Mouse (Mus musculus) testis, postnatal 10 days (tissue): ENCODE results near the gene Psen1.

Experiments
- DNase-seq: peaks from one replicate; pipeline ENCODE4 v3.0.0; 2021; ENCODE audit warnings: low spot score

Psen1 gene

DNA sequence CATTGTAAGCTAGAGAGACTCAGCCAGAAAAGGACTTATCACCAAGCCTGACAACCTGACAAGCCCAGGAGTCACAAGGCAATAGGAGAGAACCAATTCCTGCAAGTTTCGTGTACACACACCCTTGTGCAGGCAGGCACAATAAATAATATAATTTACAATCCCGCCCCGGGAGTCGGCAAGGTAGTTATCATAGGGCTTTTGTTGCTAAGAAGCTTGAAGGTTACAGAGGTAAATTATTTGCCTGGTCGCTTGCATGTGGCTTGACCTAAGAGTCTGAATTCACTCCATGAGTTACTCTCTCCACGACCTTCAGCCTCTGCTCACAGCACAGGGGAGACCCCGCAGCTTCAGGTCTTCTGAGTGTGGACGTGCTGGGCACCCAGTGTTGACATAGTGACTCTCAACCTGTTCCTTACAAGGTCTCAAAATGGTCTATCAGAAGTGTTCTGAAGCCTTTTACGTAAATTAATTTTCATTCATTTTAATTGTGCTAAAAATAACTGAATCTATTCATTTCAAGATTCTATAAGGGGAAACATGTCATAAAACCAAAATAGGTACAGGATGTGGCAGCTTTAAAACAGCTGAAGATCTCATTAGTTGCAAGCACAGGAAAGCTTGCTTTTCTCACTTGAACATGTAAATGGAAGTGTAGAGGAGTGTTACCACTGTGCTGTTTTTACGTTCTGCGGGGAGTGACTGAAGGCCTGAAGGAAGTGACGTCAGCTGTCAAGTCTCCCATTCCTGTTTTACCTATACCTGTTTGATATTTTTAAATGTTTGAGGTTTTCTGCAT is 38.8 kb downstream of the Psen1 start:
- no peak for DNase-seq

GRCm38 (mm10) chr12:83732225-83732624 is 44.3 kb downstream of the Psen1 start:
- no peak for DNase-seq

DNA sequence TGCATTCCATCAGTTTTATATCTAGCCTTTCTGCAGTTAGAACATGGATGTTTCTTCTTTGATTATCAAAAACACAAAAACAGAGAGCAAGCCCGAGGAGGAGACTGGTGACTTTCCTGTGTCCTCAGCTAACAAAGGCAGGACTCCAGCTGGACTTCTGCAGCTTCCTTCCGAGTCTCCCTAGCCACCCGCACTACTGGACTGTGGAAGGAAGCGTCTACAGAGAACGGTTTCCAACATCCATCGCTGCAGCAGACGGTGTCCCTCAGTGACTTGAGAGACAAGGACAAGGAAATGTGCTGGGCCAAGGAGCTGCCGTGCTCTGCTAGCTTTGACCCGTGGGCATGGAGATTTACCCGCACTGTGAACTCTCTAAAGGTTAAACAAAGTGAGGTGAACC is 46.1 kb downstream of the Psen1 start:
- DNase-seq: no peak

DNA sequence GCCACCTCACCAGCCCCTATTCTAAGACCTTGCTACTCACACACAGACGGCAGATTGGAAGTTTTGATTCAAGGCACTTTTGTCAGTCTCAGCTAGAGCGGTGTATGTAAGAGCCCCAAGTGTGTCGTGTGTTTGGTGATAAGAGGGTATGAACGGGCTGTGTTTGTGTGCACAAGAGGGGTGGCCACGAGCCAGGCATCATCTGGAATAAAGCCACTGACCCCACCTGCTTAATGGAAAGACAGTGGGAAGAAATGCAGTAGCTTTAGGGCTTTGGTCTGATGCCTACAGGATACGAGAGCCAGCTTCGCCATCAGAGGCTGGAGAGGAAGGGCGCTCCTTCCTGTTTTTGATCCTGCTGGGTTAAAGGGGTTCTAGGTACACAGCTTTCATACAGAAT is 48.3 kb downstream of the Psen1 start:
- DNase-seq: no peak

- DNase-seq: no peak
Measured at GRCm38 (mm10) chr12:83738651-83739050, 50.7 kb downstream of the Psen1 start.

GRCm38 (mm10) chr12:83741722-83742121 is 53.8 kb downstream of the Psen1 start:
- no peak for DNase-seq

GRCm38 (mm10) chr12:83742834-83743233 is 54.9 kb downstream of the Psen1 start:
- no peak for DNase-seq

DNA sequence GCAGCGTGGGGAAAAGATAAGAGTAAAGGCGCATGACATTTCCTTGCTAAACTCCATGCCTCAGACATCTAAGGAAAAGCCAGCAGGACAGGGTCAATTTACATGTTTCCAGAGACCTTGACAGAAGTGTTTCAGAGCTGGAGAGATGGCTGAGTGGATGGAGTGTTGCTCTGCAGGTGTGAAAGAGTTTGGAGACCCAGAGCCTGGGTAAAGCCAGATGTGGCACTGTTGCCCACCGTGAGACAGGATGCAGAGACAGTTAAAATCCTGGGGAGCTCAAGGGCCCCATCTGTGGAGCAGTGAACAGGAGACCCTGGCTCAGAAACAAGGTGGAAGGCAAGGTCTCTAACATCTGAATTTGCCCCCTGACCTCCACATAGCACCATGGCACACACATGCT is 55.8 kb downstream of the Psen1 start:
- DNase-seq: no peak

- no peak for DNase-seq
Measured at GRCm38 (mm10) chr12:83749186-83749585, 61.2 kb downstream of the Psen1 start.

GRCm38 (mm10) chr12:83752495-83752894 is 64.5 kb downstream of the Psen1 start:
- DNase-seq: peak; percentile 69

DNA sequence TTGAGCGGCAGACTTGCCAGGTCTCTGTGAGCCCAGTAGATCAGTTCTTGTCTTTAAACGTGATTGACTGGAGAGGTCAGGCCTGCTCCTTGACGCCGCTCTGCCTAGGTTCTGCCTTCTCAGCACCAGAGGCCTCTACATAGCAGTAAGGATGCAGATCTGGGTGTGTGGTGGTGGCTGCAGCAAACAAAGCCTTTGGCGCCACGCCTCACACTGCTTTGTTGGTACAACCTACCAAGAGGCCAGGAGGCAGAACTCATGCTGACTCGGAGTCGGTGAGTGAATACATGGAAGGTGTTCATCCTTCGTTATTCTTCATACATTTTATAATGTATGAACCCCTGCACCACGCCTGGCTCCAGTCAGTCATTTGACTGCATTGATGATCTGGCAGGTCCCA is 70.8 kb downstream of the Psen1 start:
- no peak for DNase-seq

DNA sequence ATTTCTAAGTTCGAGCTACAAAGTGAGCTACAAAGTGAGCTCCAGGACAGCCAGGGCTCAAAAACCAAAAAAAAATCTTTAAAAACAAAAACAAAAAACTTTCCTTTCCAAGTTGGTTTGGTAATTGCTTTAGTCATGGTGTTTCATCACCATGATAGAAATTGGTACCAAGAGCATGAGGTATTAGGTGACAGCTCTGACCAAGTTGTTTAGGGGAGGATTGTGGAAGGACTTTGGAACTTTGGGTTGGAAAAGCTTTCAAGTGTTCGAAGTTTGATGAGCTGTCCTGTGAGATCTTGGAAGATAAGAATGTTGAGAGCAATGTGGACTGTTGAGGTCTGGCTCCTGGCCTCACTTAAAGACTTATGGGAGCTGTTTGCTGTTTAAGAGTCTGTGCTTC is 72.2 kb downstream of the Psen1 start:
- no peak for DNase-seq

DNA sequence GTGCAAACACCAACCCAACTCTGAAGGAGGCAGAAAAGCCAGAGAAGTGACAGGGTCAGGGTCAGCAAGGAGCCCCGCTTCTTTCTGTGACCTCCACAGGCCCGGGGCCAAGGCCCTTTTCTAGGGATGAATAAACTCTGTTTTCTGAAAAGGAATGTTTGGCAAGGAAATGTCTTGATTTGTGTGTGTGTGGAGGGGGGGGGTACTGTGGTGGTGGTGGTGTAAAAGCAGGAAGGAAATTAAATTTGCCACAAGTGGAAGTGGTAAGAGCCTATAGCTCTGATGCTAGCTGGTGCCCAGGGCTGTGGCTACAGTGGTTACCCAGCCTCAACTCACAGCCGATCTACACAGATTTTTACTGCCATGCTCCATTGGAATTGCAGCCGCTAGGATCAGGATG is 74.8 kb downstream of the Psen1 start:
- no peak for DNase-seq

- peak; percentile 74 for DNase-seq
Measured at GRCm38 (mm10) chr12:83763311-83764043, 75.5 kb downstream of the Psen1 start, which contains the start of gene Papln. Gene Papln, plus strand, starts transcription at chr12:83763634.

- peak; percentile 46 for DNase-seq
Measured at GRCm38 (mm10) chr12:83764044-83764365, 76.1 kb downstream of the Psen1 start.

- no peak for DNase-seq
Measured at GRCm38 (mm10) chr12:83764519-83764918, 76.6 kb downstream of the Psen1 start.

- DNase-seq: no peak
Measured at GRCm38 (mm10) chr12:83765965-83766603, 78.1 kb downstream of the Psen1 start.

DNA sequence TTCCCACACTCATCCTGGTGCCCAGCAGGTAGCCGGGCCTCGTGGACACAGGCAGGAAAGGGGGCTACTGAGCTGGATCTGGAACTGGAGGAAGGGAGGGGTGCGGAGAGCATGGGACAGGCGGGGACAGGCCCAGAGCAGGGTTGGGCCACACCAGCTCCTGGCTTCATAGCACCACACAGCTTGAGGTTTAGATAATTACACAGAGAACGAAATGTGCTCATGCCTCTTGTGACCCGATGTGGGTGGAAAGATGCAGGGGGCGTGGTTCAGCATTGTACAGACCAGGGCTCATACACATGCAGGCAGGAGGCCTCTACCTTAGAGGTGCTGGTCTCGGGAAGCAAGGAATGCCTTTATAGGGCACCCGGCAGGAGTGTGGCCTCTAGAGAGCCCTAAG is 79.9 kb downstream of the Psen1 start:
- DNase-seq: no peak

- DNase-seq: no peak
Measured at GRCm38 (mm10) chr12:83768235-83768899, 80.4 kb downstream of the Psen1 start.

DNA sequence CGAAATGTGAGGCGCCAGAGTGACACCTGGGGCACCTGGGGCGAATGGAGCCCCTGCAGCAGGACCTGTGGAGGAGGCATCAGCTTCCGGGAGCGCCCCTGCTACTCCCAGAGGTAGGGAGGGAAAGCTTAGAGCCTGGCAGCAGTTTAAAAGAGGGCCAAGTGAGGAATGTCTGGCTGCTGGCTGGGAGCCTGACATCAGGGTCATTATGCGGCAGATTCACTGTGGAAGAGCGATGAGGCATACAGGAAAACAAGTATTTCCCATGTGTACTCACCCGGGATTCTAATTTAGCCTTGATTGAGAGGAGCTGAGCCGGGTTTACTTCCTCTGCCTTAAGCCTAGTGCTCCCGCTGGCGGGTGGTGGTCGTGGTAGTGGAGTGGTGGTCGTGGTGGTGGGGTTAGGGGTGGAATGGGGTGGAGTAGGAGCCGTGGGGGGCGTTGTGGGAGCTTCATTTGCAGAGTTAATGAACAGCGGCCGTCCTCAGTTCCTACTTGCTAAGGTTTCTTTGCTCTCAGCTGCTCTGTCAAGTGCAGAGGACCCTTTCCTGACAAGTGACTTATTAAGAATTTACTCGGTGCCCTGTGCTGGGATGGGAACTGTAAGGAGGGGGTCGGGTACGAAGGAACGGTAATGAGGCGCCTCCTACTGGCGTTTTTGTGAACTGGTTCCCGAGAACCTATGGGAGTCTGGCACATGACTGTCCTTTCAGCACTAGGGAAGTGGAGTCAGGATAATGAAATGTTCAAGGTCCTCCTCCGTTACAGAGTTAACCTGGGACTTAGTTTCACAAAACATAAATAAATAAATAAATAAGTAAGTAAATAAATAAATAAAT is 82.7 kb downstream of the Psen1 start:
- peak; percentile 80 for DNase-seq

DNA sequence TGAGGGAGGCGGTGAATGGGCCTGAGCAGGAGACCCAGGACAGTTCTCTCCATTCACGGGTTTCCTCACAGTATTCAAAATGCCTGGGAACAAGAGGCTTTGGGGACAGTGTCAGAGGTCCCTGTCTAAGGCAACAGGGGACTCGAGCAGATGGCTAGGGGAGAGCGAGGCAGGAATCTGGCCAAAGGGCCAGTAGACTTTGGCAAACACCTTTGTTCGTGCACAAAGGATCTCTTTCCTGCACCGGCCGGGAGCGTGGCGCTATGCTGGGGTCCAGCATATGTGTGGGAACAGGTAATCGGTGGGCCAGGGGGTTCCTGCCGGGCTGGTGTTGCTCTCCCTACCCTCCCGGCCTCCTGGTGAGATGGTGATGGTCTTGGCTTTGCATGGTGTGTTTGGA is 87.7 kb downstream of the Psen1 start:
- no peak for DNase-seq

DNA sequence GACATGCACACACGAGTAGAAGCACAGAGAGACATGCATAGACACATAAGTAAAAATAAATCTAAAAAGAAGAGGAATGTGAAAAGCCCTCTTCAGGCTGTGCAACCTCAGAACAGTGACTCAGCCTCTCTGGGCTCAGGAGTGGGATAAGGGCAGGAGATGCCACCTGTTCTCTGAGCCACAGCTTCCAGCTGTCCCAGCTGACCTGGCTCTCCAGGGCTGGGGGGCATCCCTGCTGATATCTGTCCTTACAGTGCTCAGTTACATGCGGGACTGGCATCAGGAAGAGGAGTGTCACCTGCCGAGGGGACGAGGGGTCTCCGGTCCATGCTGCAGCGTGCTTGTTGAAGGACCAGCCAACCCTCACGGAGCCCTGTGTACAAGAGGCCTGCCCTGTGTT is 88.8 kb downstream of the Psen1 start:
- DNase-seq: no peak
